Mouse (Mus musculus) CH12.LX (cell line): ENCODE results near the gene Pgc.
A peak's percentile ranks its signal among the peaks of the same experiment; 100 is the strongest.

Experiments
- CTCF ChIP-seq, 2 experiments: IDR thresholded peaks in 1 of 2; conservative IDR thresholded peaks in 1 of 2; 2 replicates each; pipeline ENCODE4 v1.5.1; 2011 to 2012; ENCODE audit warnings: low read depth in 2 of 2, low read length in 2 of 2, improper control_type of control experiment in 1 of 2, inconsistent platforms in 1 of 2, mild to moderate bottlenecking in 1 of 2, moderate library complexity in 1 of 2
- E2F4 ChIP-seq: IDR thresholded peaks from 2 replicates; pipeline ENCODE4 v1.6.1; 2011; ENCODE audit warnings: low read depth, low read length, improper control_type of control experiment; ENCODE audit not compliant: insufficient replicate concordance
- JUN ChIP-seq: IDR thresholded peaks from 2 replicates; pipeline ENCODE4 v1.6.1; 2011; ENCODE audit warnings: low read depth, mild to moderate bottlenecking, low read length, improper control_type of control experiment, moderate library complexity; ENCODE audit not compliant: insufficient read depth
- MAX ChIP-seq: IDR thresholded peaks from 2 replicates; pipeline ENCODE4 v1.6.1; 2011; ENCODE audit warnings: low read length, improper control_type of control experiment
- MXI1 ChIP-seq: IDR thresholded peaks from 2 replicates; pipeline ENCODE4 v1.6.1; 2011; ENCODE audit warnings: mild to moderate bottlenecking, low read depth, low read length, improper control_type of control experiment
- POLR2A ChIP-seq: IDR thresholded peaks from 2 replicates; pipeline ENCODE4 v1.6.1; 2011; ENCODE audit warnings: low read depth, mild to moderate bottlenecking, improper control_type of control experiment, low read length
- USF2 ChIP-seq: conservative IDR thresholded peaks from 2 replicates; pipeline ENCODE4 v1.6.1; 2011; ENCODE audit warnings: low read depth, low read length, improper control_type of control experiment
- ZKSCAN1 ChIP-seq: IDR thresholded peaks from 2 replicates; pipeline ENCODE4 v1.6.1; 2012; ENCODE audit warnings: low read depth, inconsistent platforms, low read length, improper control_type of control experiment, borderline replicate concordance

- TF ChIP-seq CTCF (conservative IDR thresholded peaks at IDR 0.05 in 1 of 2, IDR thresholded peaks at IDR 0.05 in 1 of 2; ENCODE audit: low read depth in 2 of 2, low read length in 2 of 2), result peak in 1 of 2 experiments; percentile 38; a peak in 2 of 4 replicates
- no peak for TF ChIP-seq POLR2A
- no peak for TF ChIP-seq ZKSCAN1
- no peak for TF ChIP-seq E2F4
- no peak for TF ChIP-seq MAX
- no peak for TF ChIP-seq JUN
- TF ChIP-seq MXI1, result no peak
- TF ChIP-seq USF2, result no peak
Observed at GRCm38 (mm10) chr17:47751811-47752210, 25.2 kb downstream of the Pgc start.
